Mouse (Mus musculus): Measurements from ENCODE around the gene Sipa1l3. TPM values are rescaled to one million over a fixed set of nuclear protein-coding genes. Genes with fewer than 3 reads are reported as not detected.

Gene Sipa1l3
- polyA plus RNA-seq, 1 experiment = 6.5 TPM

DNA sequence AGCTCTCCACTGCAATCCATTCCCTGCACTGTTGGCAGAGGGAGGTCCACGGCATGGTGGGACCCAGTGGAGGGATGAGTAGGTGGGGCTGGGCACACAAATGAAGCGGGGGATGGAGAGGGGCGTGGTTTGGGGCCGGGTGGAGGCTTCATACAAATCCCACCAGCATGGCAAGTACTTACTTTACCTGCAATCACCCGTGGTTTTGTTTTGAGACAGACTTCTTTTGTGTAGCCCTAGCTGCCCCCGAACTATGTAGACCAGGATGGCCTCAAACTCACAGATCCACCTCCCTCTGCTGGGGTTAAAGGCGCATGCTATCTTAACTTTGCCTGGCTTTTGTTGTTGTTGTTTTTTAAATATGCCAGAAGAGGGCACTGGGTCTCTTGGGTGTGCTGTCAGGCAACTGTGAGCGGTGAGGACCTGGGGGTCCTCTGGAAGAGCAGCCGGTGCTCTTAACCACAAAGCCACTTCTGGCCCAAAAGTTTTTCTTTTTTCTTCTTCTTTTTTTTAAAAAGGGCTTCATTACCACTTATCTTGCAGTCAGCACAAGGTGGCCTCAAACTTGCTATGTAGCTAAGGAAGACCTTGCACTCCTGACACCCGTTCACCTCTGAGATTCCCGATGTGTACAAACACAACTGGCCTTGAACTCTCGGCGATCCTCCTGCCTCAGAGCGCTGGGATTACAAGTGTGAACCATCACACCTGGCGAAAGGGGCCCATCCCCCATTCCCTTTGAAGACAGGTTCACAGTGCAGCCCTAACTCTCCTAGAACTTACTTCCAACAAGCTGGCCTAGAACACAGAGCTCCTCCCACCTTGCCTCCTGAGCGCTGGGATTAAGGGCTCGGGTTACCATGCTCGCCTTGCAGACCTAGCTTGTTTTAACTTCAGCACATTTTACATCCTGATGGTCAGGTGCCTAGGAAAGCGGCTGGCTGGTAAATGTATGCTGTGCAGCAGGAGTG lies 198.8 kb downstream of the Sipa1l3 start:
- Histone ChIP-seq H3K4me3 (ENCODE audit: insufficient read depth, low read depth, low read length) (no peak overlapping the region), H3K27ac (replicated peaks; ENCODE audit: low read depth, low read length) (no peak overlapping the region)

DNA sequence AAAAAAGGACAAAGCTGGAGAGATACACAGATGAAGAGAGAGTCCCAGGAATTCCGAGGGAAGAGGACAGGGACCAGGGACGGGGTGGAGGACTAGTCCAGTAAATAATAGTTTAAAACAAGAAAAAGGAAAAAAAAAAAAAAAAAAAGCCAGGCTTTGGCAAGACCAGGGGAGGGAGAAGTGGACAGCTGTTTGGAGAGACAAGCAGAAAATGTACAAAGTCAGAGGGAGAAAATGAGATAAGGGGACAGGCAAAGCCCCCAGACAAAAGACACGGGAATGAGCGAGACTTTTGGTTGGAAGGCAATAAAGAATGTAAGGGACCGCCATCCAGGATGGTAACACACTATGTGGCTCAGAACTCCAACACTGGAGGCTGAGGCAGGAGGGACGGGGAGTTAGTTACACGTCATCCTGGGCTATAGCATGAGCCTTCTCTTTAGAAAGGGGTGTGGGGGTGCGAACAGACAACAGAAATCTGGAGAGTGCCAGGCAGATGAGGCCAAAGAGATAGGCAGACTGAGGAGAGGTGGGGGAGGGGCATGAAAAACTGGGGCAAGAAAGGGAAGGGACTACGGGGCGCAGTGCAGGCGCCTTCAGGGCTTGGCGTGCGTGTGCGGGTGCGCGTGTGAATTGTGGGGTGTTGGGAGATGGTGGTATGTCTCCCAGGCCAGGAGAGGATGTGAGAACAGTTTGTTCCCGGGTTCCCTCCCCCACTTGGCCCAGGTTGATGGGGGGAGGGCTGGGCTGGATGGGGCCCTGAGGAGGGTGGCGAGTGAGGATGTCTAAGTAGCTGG lies 200.1 kb downstream of the Sipa1l3 start:
- H3K27ac ChIP-seq (replicated peaks; ENCODE audit: low read depth, low read length) = no peak overlapping the region
- H3K4me3 ChIP-seq (ENCODE audit: insufficient read depth, low read depth, low read length) = no peak overlapping the region
- peaks cover 8% of the 10 kb centered on the region; the same call in 1 of the 2 replicates for H3K4me1 ChIP-seq (ENCODE audit: control insufficient read depth, insufficient read depth, insufficient read length, low read length)

More for the DNA sequence above, 198.8 kb downstream of the Sipa1l3 start:
- peaks cover 8% of the 10 kb centered on the region; the same call in 1 of the 2 replicates for H3K4me1 ChIP-seq (ENCODE audit: control insufficient read depth, insufficient read depth, insufficient read length, low read length)

DNA sequence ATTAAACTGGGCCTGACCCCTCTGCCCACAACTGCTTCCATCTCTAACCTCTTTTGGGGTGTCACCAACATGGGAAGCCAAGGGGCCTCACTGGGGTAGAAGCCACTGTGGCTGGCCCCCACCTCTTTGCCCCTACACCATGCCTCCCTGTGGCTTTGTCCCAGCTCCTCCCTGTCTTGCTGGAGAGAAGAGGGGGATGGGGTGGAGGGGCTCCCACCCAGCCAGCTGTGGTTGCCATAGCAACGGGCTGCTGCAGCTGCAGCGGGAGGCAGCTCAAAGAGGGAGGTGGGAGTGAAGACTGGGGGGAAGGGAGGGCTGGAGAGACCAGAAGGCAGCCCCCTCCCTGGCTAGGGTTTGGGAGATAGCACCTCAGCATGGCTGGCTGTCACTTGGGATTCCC lies 200.9 kb downstream of the Sipa1l3 start:
- H3K27ac ChIP-seq (replicated peaks; ENCODE audit: low read depth, low read length) = no peak overlapping the region
- peaks cover 8% of the 10 kb centered on the region; the same call in 1 of the 2 replicates for H3K4me1 ChIP-seq (ENCODE audit: control insufficient read depth, insufficient read depth, insufficient read length, low read length)
- no peak overlapping the region for H3K4me3 ChIP-seq (ENCODE audit: insufficient read depth, low read depth, low read length)

DNA sequence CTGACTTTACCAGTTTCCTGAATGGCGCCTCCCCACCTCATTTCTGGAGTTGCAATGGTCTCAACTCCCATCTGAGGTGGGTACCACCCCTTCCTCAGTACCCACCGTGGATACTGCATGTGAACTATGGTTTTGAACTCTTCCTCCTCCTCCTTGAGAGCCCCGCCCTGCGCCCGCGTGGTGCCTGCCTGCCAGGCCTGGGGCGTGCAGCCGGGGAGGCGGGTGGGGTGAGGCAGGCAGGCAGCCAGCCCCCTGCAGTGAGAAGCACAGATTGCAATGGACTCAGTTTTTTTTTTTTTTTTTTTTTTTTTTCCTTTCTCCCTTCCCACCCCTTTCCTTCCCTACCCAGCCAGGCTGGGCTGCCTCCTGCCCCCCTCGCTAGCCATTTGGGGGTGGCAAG lies 201.5 kb downstream of the Sipa1l3 start:
- Histone ChIP-seq H3K4me1 (ENCODE audit: control insufficient read depth, insufficient read depth, insufficient read length, low read length) (peaks cover 8% of the 10 kb centered on the region; the same call in 1 of the 2 replicates), H3K4me3 (ENCODE audit: insufficient read depth, low read depth, low read length) (no peak overlapping the region), H3K27ac (replicated peaks; ENCODE audit: low read depth, low read length) (no peak overlapping the region)

DNA sequence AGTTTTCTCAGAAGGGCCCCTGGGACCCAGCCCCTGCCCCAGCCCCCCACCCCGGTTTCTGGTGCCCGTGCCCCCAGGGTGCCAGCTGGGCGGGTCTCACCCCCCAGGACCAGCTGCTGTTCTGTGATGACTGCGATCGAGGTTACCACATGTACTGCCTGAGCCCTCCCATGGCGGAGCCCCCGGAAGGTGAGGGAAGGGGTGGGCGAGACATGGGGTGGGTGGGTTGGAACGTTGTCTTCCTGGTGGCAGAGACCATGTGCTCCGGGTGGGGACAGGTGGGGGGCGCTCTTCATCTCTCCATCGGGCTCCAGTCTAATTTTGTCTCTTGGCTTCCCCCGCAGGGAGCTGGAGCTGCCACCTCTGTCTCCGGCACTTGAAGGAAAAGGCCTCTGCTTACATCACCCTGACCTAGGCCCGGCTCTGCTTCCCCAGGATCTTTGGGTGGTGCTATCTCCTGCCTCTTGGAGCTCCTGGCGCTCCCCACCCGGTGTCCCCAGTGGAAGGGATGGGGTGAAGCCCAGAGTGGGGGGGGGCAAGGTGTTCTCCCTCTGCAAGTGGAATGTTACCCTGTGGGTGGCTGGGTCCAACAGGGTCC lies 202.2 kb downstream of the Sipa1l3 start:
- no peak overlapping the region for H3K27ac ChIP-seq (replicated peaks; ENCODE audit: low read depth, low read length)

DNA sequence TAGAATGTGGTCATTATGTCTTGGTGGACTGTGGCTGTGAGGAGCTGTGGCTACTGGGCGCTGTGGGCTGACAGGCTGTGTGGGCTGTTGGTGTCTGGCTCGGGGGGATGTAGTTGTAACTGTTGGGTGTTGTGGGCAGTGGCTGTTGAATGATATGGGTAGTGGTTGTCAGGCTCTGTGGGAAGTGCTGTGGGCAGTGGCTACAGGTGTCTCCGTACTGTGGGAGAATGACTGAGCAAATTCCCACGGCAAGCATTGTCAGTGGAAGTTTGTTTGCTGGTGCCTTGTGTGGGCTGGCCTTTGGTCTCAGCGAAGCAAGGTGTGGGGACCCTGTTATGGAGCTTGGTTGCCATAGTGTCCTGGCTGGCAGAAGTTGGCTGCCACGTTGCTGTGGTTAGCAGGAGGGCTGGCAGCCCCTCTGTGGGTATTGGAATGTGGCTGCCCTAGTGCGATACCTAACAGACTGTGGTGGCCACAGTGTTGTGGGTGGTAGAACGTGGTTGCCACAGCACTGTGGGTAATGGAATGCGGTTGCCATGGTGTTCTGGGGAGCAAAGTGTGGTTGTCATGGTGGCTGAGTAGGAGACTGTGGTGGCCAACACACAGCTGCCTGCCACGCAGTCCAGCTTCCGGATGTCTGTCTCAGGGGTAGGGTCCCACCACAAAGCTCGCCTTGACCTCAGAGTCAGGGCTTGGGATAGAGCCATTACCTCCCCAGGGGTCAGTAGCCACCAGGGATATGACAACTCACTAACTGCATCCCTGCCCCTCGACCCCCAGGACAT lies 203.4 kb downstream of the Sipa1l3 start:
- peaks cover 8% of the 10 kb centered on the region; the same call in 1 of the 2 replicates for H3K4me1 ChIP-seq (ENCODE audit: control insufficient read depth, insufficient read depth, insufficient read length, low read length)
- no peak overlapping the region for H3K4me3 ChIP-seq (ENCODE audit: insufficient read depth, low read depth, low read length)
- no peak overlapping the region for H3K27ac ChIP-seq (replicated peaks; ENCODE audit: low read depth, low read length)

More for the DNA sequence above, 202.2 kb downstream of the Sipa1l3 start:
- H3K4me3 ChIP-seq (ENCODE audit: insufficient read depth, low read depth, low read length) = no peak overlapping the region
- H3K4me1 ChIP-seq (ENCODE audit: control insufficient read depth, insufficient read depth, insufficient read length, low read length) = peaks cover 8% of the 10 kb centered on the region; the same call in 1 of the 2 replicates

DNA sequence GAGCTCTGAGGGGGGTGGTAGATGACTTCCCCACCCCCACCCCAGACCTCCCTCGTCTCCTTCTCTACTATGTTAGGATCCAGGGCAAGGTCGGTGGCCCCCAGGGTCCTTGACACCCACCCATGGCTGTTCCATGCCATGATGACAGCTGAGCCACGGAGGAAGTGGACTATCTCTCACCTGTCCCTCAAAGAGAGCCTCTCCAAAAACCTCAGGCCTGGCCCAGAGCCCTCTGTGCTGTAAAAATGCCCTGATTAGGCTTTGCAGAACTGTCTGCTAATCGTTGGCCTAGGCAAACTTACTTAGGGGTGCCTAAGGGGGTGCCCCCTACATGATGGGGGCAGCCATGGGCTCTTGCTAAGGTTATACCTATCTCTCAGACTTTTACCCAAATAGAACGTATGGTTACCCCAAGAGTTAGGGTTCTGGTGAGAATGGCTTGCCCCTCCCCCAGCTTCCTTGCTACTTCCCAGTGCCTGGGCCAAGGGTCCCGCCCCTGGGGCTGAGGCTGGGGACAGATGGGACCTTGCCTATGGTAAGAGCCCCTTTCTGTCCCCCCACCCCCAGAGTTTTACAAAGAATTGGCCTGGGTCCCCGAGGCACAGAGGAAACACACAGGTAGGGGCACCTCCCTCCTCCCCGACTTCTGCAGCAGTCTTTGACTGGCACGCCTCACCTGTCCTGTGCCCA lies 204.7 kb downstream of the Sipa1l3 start:
- Histone ChIP-seq H3K4me3 (ENCODE audit: insufficient read depth, low read depth, low read length) (no peak overlapping the region), H3K27ac (replicated peaks; ENCODE audit: low read depth, low read length) (no peak overlapping the region), H3K4me1 (ENCODE audit: control insufficient read depth, insufficient read depth, insufficient read length, low read length) (peaks cover 9% of the 10 kb centered on the region)

DNA sequence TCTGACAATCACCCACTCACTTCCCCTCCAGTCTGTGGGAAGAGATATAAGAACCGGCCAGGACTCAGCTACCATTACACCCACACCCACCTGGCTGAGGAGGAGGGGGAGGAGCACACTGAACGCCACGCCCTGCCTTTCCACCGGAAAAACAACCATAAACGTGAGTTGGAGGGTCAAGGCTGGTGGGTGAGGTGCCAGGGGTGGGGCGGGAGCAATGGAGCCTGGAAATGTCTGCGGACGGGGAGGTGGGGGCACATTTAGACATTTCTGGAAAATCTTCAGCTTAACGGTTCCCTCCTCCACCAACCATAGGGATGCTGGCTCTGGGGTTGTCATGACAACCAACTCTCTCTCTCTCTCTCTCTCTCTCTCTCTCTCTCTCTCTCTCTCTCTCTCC lies 205.4 kb downstream of the Sipa1l3 start:
- Histone ChIP-seq H3K4me1 (ENCODE audit: control insufficient read depth, insufficient read depth, insufficient read length, low read length) (peaks cover 3% of the 10 kb centered on the region), H3K4me3 (ENCODE audit: insufficient read depth, low read depth, low read length) (no peak overlapping the region), H3K27ac (replicated peaks; ENCODE audit: low read depth, low read length) (no peak overlapping the region)

DNA sequence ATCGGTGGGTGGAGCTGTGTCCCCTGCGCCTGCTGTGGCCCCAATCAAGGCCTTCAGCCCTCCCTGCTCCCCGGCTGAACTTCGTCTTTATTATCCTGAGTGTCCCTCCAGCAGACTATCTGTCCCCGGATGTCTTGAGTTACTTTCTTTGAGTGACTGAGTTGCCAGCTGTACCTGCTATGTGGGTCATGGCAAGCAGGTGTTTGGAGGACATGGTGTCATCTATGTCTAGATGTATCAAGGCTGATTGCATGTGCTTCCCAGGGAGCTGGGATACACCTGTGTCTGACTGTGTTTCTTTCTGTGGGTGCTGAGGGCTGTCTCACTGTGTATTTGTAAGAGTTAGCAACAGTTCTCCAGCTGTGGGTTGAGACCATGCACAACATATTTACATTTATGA lies 208.7 kb downstream of the Sipa1l3 start:
- Histone ChIP-seq H3K4me3 (ENCODE audit: insufficient read depth, low read depth, low read length) (peak overlapping the region; percentile 43), H3K27ac (replicated peaks; ENCODE audit: low read depth, low read length) (no peak overlapping the region), H3K4me1 (ENCODE audit: control insufficient read depth, insufficient read depth, insufficient read length, low read length) (peaks cover 6% of the 10 kb centered on the region)

DNA sequence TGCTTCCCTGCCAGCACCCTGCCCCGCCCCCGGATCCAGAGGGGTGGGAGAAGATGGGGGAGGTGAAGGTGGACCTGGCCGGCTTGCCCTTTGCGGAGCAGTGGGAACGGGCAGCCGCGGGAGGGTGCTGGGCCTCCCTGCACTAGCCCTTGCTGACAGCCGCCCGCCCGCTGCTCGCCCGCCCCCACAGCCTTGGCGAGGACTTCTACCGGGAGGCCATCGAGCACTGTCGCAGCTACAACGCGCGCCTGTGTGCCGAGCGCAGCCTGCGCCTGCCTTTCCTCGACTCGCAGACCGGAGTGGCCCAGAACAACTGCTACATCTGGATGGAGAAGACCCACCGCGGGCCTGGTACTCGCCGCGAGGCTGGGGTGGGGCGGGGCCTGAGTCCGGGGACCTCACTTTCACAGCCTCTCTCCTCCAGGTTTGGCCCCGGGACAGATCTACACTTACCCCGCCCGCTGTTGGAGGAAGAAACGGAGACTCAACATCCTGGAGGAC lies 209.2 kb downstream of the Sipa1l3 start:
- peak overlapping the region; percentile 43 for H3K4me3 ChIP-seq (ENCODE audit: insufficient read depth, low read depth, low read length)
- H3K27ac ChIP-seq (replicated peaks; ENCODE audit: low read depth, low read length) = no peak overlapping the region
- peaks cover 6% of the 10 kb centered on the region for H3K4me1 ChIP-seq (ENCODE audit: control insufficient read depth, insufficient read depth, insufficient read length, low read length)

DNA sequence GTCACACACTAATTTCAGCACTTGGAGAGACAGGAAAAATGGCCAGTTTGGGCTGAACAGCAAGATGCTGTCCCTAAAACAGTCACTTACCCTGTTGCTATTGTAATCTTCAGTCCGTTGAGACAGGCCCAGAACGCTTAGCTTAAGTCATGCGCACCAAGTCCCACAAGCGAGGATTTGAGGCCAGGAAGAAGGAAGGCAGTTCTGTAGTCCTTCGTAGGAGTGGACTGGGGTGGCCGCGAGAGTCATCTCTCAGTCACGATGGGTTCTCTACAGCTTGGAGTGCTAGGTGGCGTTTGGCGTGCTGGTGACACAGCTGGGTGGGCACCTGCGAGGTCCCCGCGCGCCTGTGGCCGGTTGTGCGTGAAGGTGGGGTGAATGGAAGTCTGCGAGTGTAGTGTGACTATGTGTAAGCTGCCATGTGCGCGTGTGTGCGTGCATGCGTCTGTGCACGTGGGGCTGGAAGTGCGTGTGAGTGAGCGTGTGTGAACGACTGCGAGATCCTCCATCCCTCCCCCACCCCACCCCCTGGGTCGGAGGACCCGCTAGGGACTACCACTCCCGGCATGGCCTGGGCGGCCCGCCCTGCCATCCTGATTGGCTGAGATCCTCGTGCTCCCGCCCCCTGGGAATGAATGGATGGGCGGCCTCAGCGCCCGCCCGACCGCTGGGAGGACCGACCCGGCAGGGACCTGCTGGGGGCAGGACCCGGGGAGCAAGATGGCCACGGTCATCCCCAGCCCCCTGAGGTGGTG lies 210.9 kb downstream of the Sipa1l3 start:
- H3K4me1 ChIP-seq (ENCODE audit: control insufficient read depth, insufficient read depth, insufficient read length, low read length) = peaks cover 6% of the 10 kb centered on the region
- no peak overlapping the region for H3K27ac ChIP-seq (replicated peaks; ENCODE audit: low read depth, low read length)
- peak overlapping the region; percentile 55 for H3K4me3 ChIP-seq (ENCODE audit: insufficient read depth, low read depth, low read length)

DNA sequence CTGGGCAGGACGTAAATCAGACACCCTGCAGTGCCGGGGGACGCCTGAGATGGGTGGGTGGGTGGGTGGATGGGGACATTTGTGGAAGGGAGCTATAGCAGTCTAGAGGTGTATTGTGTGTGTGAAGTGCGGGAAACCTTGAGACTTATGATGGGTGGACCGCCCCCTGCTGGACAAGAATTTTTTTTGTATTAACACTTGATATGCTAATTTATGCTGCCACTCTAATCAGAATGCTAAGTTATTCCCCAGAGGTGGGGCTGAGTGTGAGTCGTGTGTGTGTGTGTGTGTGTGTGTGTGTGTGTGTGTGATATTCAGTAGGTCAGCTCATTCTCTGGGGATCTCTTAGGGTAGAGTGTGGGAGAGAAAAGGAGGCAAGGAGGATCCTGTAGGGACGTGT lies 211.8 kb downstream of the Sipa1l3 start:
- Histone ChIP-seq H3K4me3 (ENCODE audit: insufficient read depth, low read depth, low read length) (no peak overlapping the region), H3K4me1 (ENCODE audit: control insufficient read depth, insufficient read depth, insufficient read length, low read length) (peaks cover 6% of the 10 kb centered on the region), H3K27ac (replicated peaks; ENCODE audit: low read depth, low read length) (no peak overlapping the region)

DNA sequence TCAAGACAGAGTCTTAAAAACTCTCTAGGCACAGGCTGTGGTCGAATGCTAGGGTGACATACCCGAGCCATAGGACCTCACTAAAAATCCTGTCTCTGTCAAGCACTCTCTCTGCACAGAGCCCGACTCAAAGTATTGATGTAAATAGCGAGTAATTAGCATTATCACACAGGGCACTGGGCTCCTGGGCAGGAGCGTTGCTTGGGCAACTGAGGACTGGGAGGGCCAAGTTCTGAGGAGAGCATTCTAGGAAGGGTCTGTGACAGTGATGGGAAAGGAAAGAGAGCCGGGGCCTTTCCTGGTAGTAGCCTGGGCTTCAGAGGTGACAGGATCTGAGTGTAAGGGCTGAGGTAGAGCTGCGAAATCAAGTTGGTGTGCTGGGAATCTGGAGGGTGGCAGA lies 212.3 kb downstream of the Sipa1l3 start:
- peaks cover 6% of the 10 kb centered on the region for H3K4me1 ChIP-seq (ENCODE audit: control insufficient read depth, insufficient read depth, insufficient read length, low read length)
- no peak overlapping the region for H3K27ac ChIP-seq (replicated peaks; ENCODE audit: low read depth, low read length)
- H3K4me3 ChIP-seq (ENCODE audit: insufficient read depth, low read depth, low read length) = no peak overlapping the region
